8 mouse cellular contexts compared by ENCODE assay signal in the genomic region with DNA sequence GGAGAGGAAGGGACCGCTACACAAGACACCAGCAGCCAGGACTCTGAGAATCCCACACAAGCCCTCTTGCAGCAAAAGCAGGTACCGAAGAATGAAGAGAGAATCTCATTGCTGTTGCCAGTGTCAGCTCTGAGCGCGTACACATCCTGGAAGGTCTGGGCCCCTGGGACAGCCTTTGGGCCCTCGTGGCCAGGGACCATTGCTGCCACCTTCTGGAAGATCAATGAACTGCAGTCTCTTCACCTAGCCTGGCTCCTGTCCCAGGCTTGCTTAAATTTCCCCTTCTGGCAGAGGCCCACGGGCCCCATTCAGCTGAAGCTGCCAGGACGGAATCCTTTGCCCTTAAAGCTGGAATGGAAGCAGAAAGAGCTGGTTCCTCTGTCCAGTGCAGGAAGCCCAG. TPM values are rescaled to one million over a fixed set of nuclear protein-coding genes. Genes with fewer than 3 reads are reported as not detected.
DNase-seq lines count a peak whose midpoint lies in the region; ATAC-seq and TF ChIP-seq lines count a peak whose summit lies in the region.

No protein-coding gene starts in this region.

- H3K4me2 ChIP-seq in forebrain, embryonic 16.5 days (ENCODE audit: low read length), result no peak overlapping the region
- no peak overlapping the region for H3K4me2 ChIP-seq in hindbrain, embryonic 16.5 days (ENCODE audit: low read length)
- H3K4me2 ChIP-seq in limb, embryonic 12.5 days, result peak overlapping the region; percentile 2; the same call in 1 of the 2 replicates
- H3K4me2 ChIP-seq in midbrain, postnatal 0 days (ENCODE audit: low read depth, low read length, poor library complexity, severe bottlenecking), result no peak overlapping the region

- H3K27ac ChIP-seq in spleen, adult 2 months (ENCODE audit: insufficient read depth, low read length), result no peak overlapping the region
- no peak overlapping the region for H3K27ac ChIP-seq in forebrain, embryonic 16.5 days (ENCODE audit: low read length)
- no peak overlapping the region for H3K27ac ChIP-seq in hindbrain, embryonic 16.5 days (ENCODE audit: low read depth, low read length)
- no peak overlapping the region for H3K27ac ChIP-seq in limb, embryonic 12.5 days
- no peak overlapping the region for H3K27ac ChIP-seq in midbrain, postnatal 0 days (ENCODE audit: low read depth, low read length)

- no peaks in the 10 kb centered on the region for H3K36me3 ChIP-seq in spleen, adult 2 months (ENCODE audit: control insufficient read depth, insufficient read depth, low read length)
- peaks cover 10% of the 10 kb centered on the region for H3K36me3 ChIP-seq in forebrain, embryonic 16.5 days (ENCODE audit: control insufficient read depth, insufficient read depth)
- peaks cover 27% of the 10 kb centered on the region for H3K36me3 ChIP-seq in hindbrain, embryonic 16.5 days (ENCODE audit: control insufficient read depth, insufficient read depth, low read length)
- peaks cover 79% of the 10 kb centered on the region for H3K36me3 ChIP-seq in limb, embryonic 12.5 days
- H3K36me3 ChIP-seq in midbrain, postnatal 0 days (ENCODE audit: insufficient read depth, low read length), result peaks cover 44% of the 10 kb centered on the region

- TF ChIP-seq CTCF in spleen, adult 2 months (IDR thresholded peaks at IDR 0.05; ENCODE audit: extremely low read depth, insufficient read depth, insufficient read length, insufficient replicate concordance), result peak; percentile 80; the same call in 1 of the 2 replicates
- TF ChIP-seq CTCF in midbrain, postnatal 0 days (IDR thresholded peaks at IDR 0.05), result peak; percentile 87

- no peaks in the 10 kb centered on the region for H3K27me3 ChIP-seq in spleen, adult 2 months (ENCODE audit: control insufficient read depth, insufficient read depth, low read length)
- no peaks in the 10 kb centered on the region for H3K27me3 ChIP-seq in forebrain, embryonic 16.5 days (replicated peaks; ENCODE audit: control insufficient read depth, insufficient read depth, low read length)
- H3K27me3 ChIP-seq in hindbrain, embryonic 16.5 days (replicated peaks; ENCODE audit: control insufficient read depth, insufficient read depth, low read length), result no peaks in the 10 kb centered on the region
- no peaks in the 10 kb centered on the region for H3K27me3 ChIP-seq in limb, embryonic 12.5 days
- no peaks in the 10 kb centered on the region for H3K27me3 ChIP-seq in midbrain, postnatal 0 days (ENCODE audit: insufficient read depth, low read length)

- peak; percentile 44; the same call in 1 of the 2 replicates for ATAC-seq in forebrain, embryonic 16.5 days
- ATAC-seq in hindbrain, embryonic 16.5 days, result peak; percentile 60; the same call in 1 of the 2 replicates
- ATAC-seq in limb, embryonic 12.5 days (ENCODE audit: insufficient number of reproducible peaks, insufficient read depth, low FRiP score, low TSS enrichment, low read depth), result 0 out of 2 replicates have a peak, but pooled peaks have one; percentile 9
- ATAC-seq in midbrain, postnatal 0 days (ENCODE audit: low FRiP score), result no peak

- TF ChIP-seq POLR2A in spleen, adult 2 months (IDR thresholded peaks at IDR 0.05; ENCODE audit: low read depth, low read length), result no peak

- WGBS in spleen, adult 2 months, result 36% methylated on average over 7 of the region's 7 CpGs
- 21% methylated on average over 7 of the region's 7 CpGs for WGBS in forebrain, embryonic 16.5 days
- 28% methylated on average over 7 of the region's 7 CpGs for WGBS in hindbrain, embryonic 16.5 days
- 30% methylated on average over 7 of the region's 7 CpGs for WGBS in limb, embryonic 12.5 days
- WGBS in midbrain, postnatal 0 days, result 25% methylated on average over 7 of the region's 7 CpGs

- H3K4me3 ChIP-seq in spleen, adult 2 months (ENCODE audit: extremely low read depth, insufficient read depth, insufficient read length), result no peak overlapping the region
- H3K4me3 ChIP-seq in forebrain, embryonic 16.5 days (replicated peaks; ENCODE audit: low read length), result no peak overlapping the region
- H3K4me3 ChIP-seq in hindbrain, embryonic 16.5 days (ENCODE audit: low read length), result no peak overlapping the region
- H3K4me3 ChIP-seq in limb, embryonic 12.5 days (replicated peaks), result no peak overlapping the region
- no peak overlapping the region for H3K4me3 ChIP-seq in midbrain, postnatal 0 days (ENCODE audit: low read depth, low read length)

- no peak overlapping the region for H3K9ac ChIP-seq in forebrain, embryonic 16.5 days (replicated peaks; ENCODE audit: low read depth, low read length)
- H3K9ac ChIP-seq in hindbrain, embryonic 16.5 days (ENCODE audit: low read depth, low read length), result no peak overlapping the region
- H3K9ac ChIP-seq in limb, embryonic 12.5 days (replicated peaks), result no peak overlapping the region
- H3K9ac ChIP-seq in midbrain, postnatal 0 days (replicated peaks; ENCODE audit: low read length, poor library complexity, severe bottlenecking), result no peak overlapping the region

- H3K4me1 ChIP-seq in spleen, adult 2 months (ENCODE audit: control insufficient read depth, insufficient read depth, insufficient read length), result no peaks in the 10 kb centered on the region
- peaks cover 7% of the 10 kb centered on the region; the same call in 1 of the 2 replicates for H3K4me1 ChIP-seq in forebrain, embryonic 16.5 days (replicated peaks; ENCODE audit: control insufficient read depth, insufficient read depth, low read length)
- H3K4me1 ChIP-seq in hindbrain, embryonic 16.5 days (ENCODE audit: control insufficient read depth, insufficient read depth, low read depth, low read length), result peaks cover 14% of the 10 kb centered on the region
- H3K4me1 ChIP-seq in limb, embryonic 12.5 days (replicated peaks), result peaks cover 48% of the 10 kb centered on the region
- H3K4me1 ChIP-seq in midbrain, postnatal 0 days (ENCODE audit: insufficient read depth, low read length), result peaks cover 3% of the 10 kb centered on the region; the same call in 1 of the 2 replicates

- DNase-seq in spleen, adult 2 months (ENCODE audit: low read depth in 1 of 2, low spot score in 2 of 2), result peak in 1 of 2 experiments; percentile 64
- no peak for DNase-seq in spleen, adult 12 weeks (ENCODE audit: low spot score)
- peak; percentile 66 for DNase-seq in cerebellum, adult 11-12 months
- DNase-seq in midbrain, postnatal 0 days (ENCODE audit: low spot score), result peak; percentile 70
- peak; percentile 79 for DNase-seq in testis, postnatal 14 days (ENCODE audit: low spot score)

- no peaks in the 10 kb centered on the region for H3K9me3 ChIP-seq in forebrain, embryonic 16.5 days (ENCODE audit: control insufficient read depth, low read length)
- no peaks in the 10 kb centered on the region for H3K9me3 ChIP-seq in hindbrain, embryonic 16.5 days (ENCODE audit: control insufficient read depth, low read length)
- no peaks in the 10 kb centered on the region for H3K9me3 ChIP-seq in limb, embryonic 12.5 days
- H3K9me3 ChIP-seq in midbrain, postnatal 0 days (ENCODE audit: low read length), result no peaks in the 10 kb centered on the region

RNA-seq across cellular contexts. Expression of a gene that starts 10.0 kb away (rescaled TPM):
- 2.5 and 3.0 TPM in 2 replicates for polyA plus RNA-seq in spleen, adult 2 months (2012; rRNA removed)
- 11.3 and 13.2 TPM in 2 replicates for polyA plus RNA-seq in forebrain, embryonic 16.5 days (2015; fragmentation: Nextera tagmentation; extraction: Ambion mirVana)
- polyA plus RNA-seq in hindbrain, embryonic 16.5 days (2015; fragmentation: Nextera tagmentation; extraction: Ambion mirVana), result 8.4 and 13.7 TPM in 2 replicates
- polyA plus RNA-seq in limb, embryonic 12.5 days (2016; fragmentation: Nextera tagmentation; extraction: Ambion mirVana), result 38.9 and 46.0 TPM in 2 replicates
- 36.4 and 42.0 TPM in 2 replicates for total RNA-seq in midbrain, postnatal 0 days (2014; rRNA removed)
- 6.8 and 7.2 TPM in 2 replicates for polyA plus RNA-seq in midbrain, postnatal 0 days (2015; fragmentation: Nextera tagmentation; extraction: Ambion mirVana)

RNA-seq across cellular contexts. Expression of a gene that starts 20.4 kb away (rescaled TPM):
- polyA plus RNA-seq in spleen, adult 2 months (2012; rRNA removed), result 0.07 and 0.13 TPM in 2 replicates
- polyA plus RNA-seq in forebrain, embryonic 16.5 days (2015; fragmentation: Nextera tagmentation; extraction: Ambion mirVana), result 0.14 and 0.21 TPM in 2 replicates
- 0.35 and 0.56 TPM in 2 replicates for polyA plus RNA-seq in hindbrain, embryonic 16.5 days (2015; fragmentation: Nextera tagmentation; extraction: Ambion mirVana)
- polyA plus RNA-seq in limb, embryonic 12.5 days (2016; fragmentation: Nextera tagmentation; extraction: Ambion mirVana), result 0.20 and 0.21 TPM in 2 replicates
- 0.66 and 1.8 TPM in 2 replicates for total RNA-seq in midbrain, postnatal 0 days (2014; rRNA removed)
- 0.43 and 0.54 TPM in 2 replicates for polyA plus RNA-seq in midbrain, postnatal 0 days (2015; fragmentation: Nextera tagmentation; extraction: Ambion mirVana)

RNA-seq across cellular contexts. Expression of a gene that starts 21.0 kb away (rescaled TPM):
- polyA plus RNA-seq in spleen, adult 2 months (2012; rRNA removed), result 30.3 and 31.6 TPM in 2 replicates
- polyA plus RNA-seq in forebrain, embryonic 16.5 days (2015; fragmentation: Nextera tagmentation; extraction: Ambion mirVana), result 10.3 and 11.1 TPM in 2 replicates
- 9.1 and 11.4 TPM in 2 replicates for polyA plus RNA-seq in hindbrain, embryonic 16.5 days (2015; fragmentation: Nextera tagmentation; extraction: Ambion mirVana)
- 36.9 and 38.8 TPM in 2 replicates for polyA plus RNA-seq in limb, embryonic 12.5 days (2016; fragmentation: Nextera tagmentation; extraction: Ambion mirVana)
- 14.2 and 19.9 TPM in 2 replicates for total RNA-seq in midbrain, postnatal 0 days (2014; rRNA removed)
- polyA plus RNA-seq in midbrain, postnatal 0 days (2015; fragmentation: Nextera tagmentation; extraction: Ambion mirVana), result 6.3 and 6.5 TPM in 2 replicates

RNA-seq across cellular contexts. Expression of a gene that starts 36.3 kb away (rescaled TPM):
- polyA plus RNA-seq in spleen, adult 2 months (2012; rRNA removed), result 22.3 and 25.1 TPM in 2 replicates
- polyA plus RNA-seq in forebrain, embryonic 16.5 days (2015; fragmentation: Nextera tagmentation; extraction: Ambion mirVana), result 102 and 128 TPM in 2 replicates
- polyA plus RNA-seq in hindbrain, embryonic 16.5 days (2015; fragmentation: Nextera tagmentation; extraction: Ambion mirVana), result 163 and 175 TPM in 2 replicates
- polyA plus RNA-seq in limb, embryonic 12.5 days (2016; fragmentation: Nextera tagmentation; extraction: Ambion mirVana), result 81.7 and 86.3 TPM in 2 replicates
- total RNA-seq in midbrain, postnatal 0 days (2014; rRNA removed), result 143 and 146 TPM in 2 replicates
- polyA plus RNA-seq in midbrain, postnatal 0 days (2015; fragmentation: Nextera tagmentation; extraction: Ambion mirVana), result 131 and 162 TPM in 2 replicates

RNA-seq across cellular contexts. Expression of a gene that starts 40.8 kb away (rescaled TPM):
- polyA plus RNA-seq in spleen, adult 2 months (2012; rRNA removed), result 4.6 and 5.0 TPM in 2 replicates
- 11.7 and 12.3 TPM in 2 replicates for polyA plus RNA-seq in forebrain, embryonic 16.5 days (2015; fragmentation: Nextera tagmentation; extraction: Ambion mirVana)
- polyA plus RNA-seq in hindbrain, embryonic 16.5 days (2015; fragmentation: Nextera tagmentation; extraction: Ambion mirVana), result 6.5 and 11.9 TPM in 2 replicates
- 147 and 151 TPM in 2 replicates for polyA plus RNA-seq in limb, embryonic 12.5 days (2016; fragmentation: Nextera tagmentation; extraction: Ambion mirVana)
- total RNA-seq in midbrain, postnatal 0 days (2014; rRNA removed), result 9.6 and 12.9 TPM in 2 replicates
- polyA plus RNA-seq in midbrain, postnatal 0 days (2015; fragmentation: Nextera tagmentation; extraction: Ambion mirVana), result 4.2 and 5.2 TPM in 2 replicates
